Mouse (Mus musculus) urinary bladder, postnatal 25 days (tissue): ENCODE results near the gene Tbc1d10a.
"Not testable (repeated sequence)": the region's sequence is repeated elsewhere in the genome, so short reads cannot be mapped to it uniquely, and the experiment has no call there.

Source experiments
- DNase-seq: peaks from one replicate; pipeline ENCODE4 v3.0.0; 2022; ENCODE audit warnings: low spot score

Gene Tbc1d10a

GRCm38 (mm10) chr11:4183511-4183910, 3.1 kb upstream of the Tbc1d10a start:
- DNase-seq = no peak

GRCm38 (mm10) chr11:4184251-4184952, 2.2 kb upstream of the Tbc1d10a start:
- no peak for DNase-seq

- not testable (repeated sequence) for DNase-seq
Observed at GRCm38 (mm10) chr11:4185480-4185879, 1.1 kb upstream of the Tbc1d10a start.

GRCm38 (mm10) chr11:4187318-4187700, 720 bp downstream of the Tbc1d10a start:
- no peak for DNase-seq

- no peak for DNase-seq
Observed at GRCm38 (mm10) chr11:4189182-4189581, 2.6 kb downstream of the Tbc1d10a start.

GRCm38 (mm10) chr11:4190677-4191076, 4.1 kb downstream of the Tbc1d10a start:
- no peak for DNase-seq

GRCm38 (mm10) chr11:4192757-4193156, 6.2 kb downstream of the Tbc1d10a start:
- DNase-seq = no peak

- DNase-seq = no peak
Observed at GRCm38 (mm10) chr11:4193420-4193819, 6.8 kb downstream of the Tbc1d10a start.

- DNase-seq = no peak
Observed at GRCm38 (mm10) chr11:4195597-4196031, 9.0 kb downstream of the Tbc1d10a start.

- DNase-seq = no peak
Observed at GRCm38 (mm10) chr11:4196636-4197035, 10.0 kb downstream of the Tbc1d10a start.

GRCm38 (mm10) chr11:4197691-4198090, 11.1 kb downstream of the Tbc1d10a start:
- DNase-seq = no peak

- no peak for DNase-seq
Observed at GRCm38 (mm10) chr11:4201981-4202700, 15.6 kb downstream of the Tbc1d10a start.

GRCm38 (mm10) chr11:4202995-4203704, 16.6 kb downstream of the Tbc1d10a start:
- DNase-seq = no peak

- no peak for DNase-seq
Observed at GRCm38 (mm10) chr11:4203705-4204074, 17.1 kb downstream of the Tbc1d10a start.

- no peak for DNase-seq
Observed at GRCm38 (mm10) chr11:4205097-4205655, 18.6 kb downstream of the Tbc1d10a start.

- DNase-seq = no peak
Observed at GRCm38 (mm10) chr11:4205951-4206350, 19.4 kb downstream of the Tbc1d10a start.

- no peak for DNase-seq
Observed at GRCm38 (mm10) chr11:4206563-4206962, 20.0 kb downstream of the Tbc1d10a start.

GRCm38 (mm10) chr11:4207655-4208054, 21.1 kb downstream of the Tbc1d10a start:
- no peak for DNase-seq

GRCm38 (mm10) chr11:4209556-4209955, 23.0 kb downstream of the Tbc1d10a start:
- DNase-seq = no peak

GRCm38 (mm10) chr11:4210786-4211185, 24.2 kb downstream of the Tbc1d10a start:
- DNase-seq = no peak

GRCm38 (mm10) chr11:4213107-4213506, 26.5 kb downstream of the Tbc1d10a start:
- no peak for DNase-seq

GRCm38 (mm10) chr11:4214572-4214971, 28.0 kb downstream of the Tbc1d10a start:
- DNase-seq = no peak

GRCm38 (mm10) chr11:4215061-4215460, 28.5 kb downstream of the Tbc1d10a start:
- DNase-seq = no peak
